Mouse (Mus musculus): ENCODE measurements around the gene Dnajb12.

DNA sequence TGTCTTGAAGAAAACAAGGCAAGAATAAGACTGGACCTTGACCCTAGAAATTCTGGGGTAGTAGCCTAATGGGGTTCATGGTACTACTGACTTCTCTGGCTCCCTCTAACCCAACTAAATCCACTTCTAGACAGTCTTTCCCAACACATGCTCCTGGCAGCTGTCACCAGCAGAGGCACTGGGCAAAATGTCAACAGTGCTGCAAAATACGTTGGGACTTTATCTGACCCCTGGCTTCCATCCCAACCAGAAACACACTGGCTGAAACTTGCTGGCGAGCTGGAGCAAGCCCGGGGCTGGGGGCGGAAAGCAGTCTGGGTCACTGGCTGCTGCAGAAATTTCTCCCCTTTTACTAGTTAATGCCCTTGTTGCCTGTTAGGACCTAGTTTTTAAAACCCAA is 36.8 kb downstream of the Dnajb12 start:
- no peak for TF ChIP-seq CTCF (IDR thresholded peaks at IDR 0.05 in 2 of 3, conservative IDR thresholded peaks at IDR 0.05 in 1 of 3; ENCODE audit: control insufficient read depth in 1 of 3, insufficient read depth in 1 of 3, low read depth in 2 of 3, low read length in 3 of 3, poor library complexity in 1 of 3, severe bottlenecking in 1 of 3)
- peak; percentile 11 to 28; a peak in 2 of 4 replicates for TF ChIP-seq EP300 (IDR thresholded peaks at IDR 0.05; ENCODE audit: low read depth in 1 of 2, low read length in 2 of 2)
- TF ChIP-seq POLR2A (IDR thresholded peaks at IDR 0.05; ENCODE audit: control insufficient read depth in 1 of 2, insufficient read depth in 1 of 2, low read depth in 1 of 2, low read length in 2 of 2, poor library complexity in 1 of 2) = no peak
- TF ChIP-seq TBP (IDR thresholded peaks at IDR 0.05; ENCODE audit: low read depth, low read length) = no peak
- TF ChIP-seq E2F4 (IDR thresholded peaks at IDR 0.05; ENCODE audit: borderline replicate concordance, low read depth, low read length) = no peak
- no peak for TF ChIP-seq GABPA (IDR thresholded peaks at IDR 0.05; ENCODE audit: low read depth, low read length)
- no peak for TF ChIP-seq CHD2 (IDR thresholded peaks at IDR 0.05; ENCODE audit: low read length)
- no peak for TF ChIP-seq KAT2A (conservative IDR thresholded peaks at IDR 0.05; ENCODE audit: low read depth, low read length)
- no peak for TF ChIP-seq USF1 (IDR thresholded peaks at IDR 0.05; ENCODE audit: low read depth, low read length)
- TF ChIP-seq MYB (IDR thresholded peaks at IDR 0.05; ENCODE audit: low read depth, low read length) = peak; percentile 53; the same call in 1 of the 2 replicates
- no peak for TF ChIP-seq USF2 (IDR thresholded peaks at IDR 0.05; ENCODE audit: borderline replicate concordance in 1 of 2, insufficient read depth in 1 of 2, low read depth in 1 of 2, low read length in 2 of 2)
- no peak for TF ChIP-seq GATA1 (IDR thresholded peaks at IDR 0.05; ENCODE audit: low read depth, low read length)
- TF ChIP-seq ZKSCAN1 (IDR thresholded peaks at IDR 0.05; ENCODE audit: low read depth, low read length) = no peak
- TF ChIP-seq MYC (IDR thresholded peaks at IDR 0.05; ENCODE audit: low read depth, low read length) = no peak

Measured in MEL (cell line).